Mouse (Mus musculus) heart, embryonic 13.5 days (tissue): ENCODE results near the gene Rtel1. TPM values are rescaled to one million over a fixed set of nuclear protein-coding genes. Genes with fewer than 3 reads are reported as not detected.

Experiments
- ATAC-seq: fragments of 200-750 bp; cut with Nextera tagmentation; 2 replicates; pipeline ENCODE4 v1.8.0; 2017; ENCODE audit warnings: moderate TSS enrichment; ENCODE audit not compliant: insufficient number of reproducible peaks, low FRiP score, low TSS enrichment; ENCODE audit errors: extremely low read depth
- H3K27ac ChIP-seq: fragments of 300-500 bp; sonication (generic); replicated peaks from 2 replicates; pipeline ENCODE4 v1.5.1; 2015; ENCODE audit warnings: moderate library complexity, mild to moderate bottlenecking, inconsistent platforms
- H3K27me3 ChIP-seq: fragments of 300-500 bp; sonication (generic); replicated peaks from 2 replicates; pipeline ENCODE4 v1.6.1; 2015; ENCODE audit warnings: mild to moderate bottlenecking, inconsistent platforms
- H3K36me3 ChIP-seq: fragments of 300-500 bp; sonication (generic); 2 replicates; pipeline ENCODE4 v1.6.1; 2015; ENCODE audit warnings: mild to moderate bottlenecking, inconsistent platforms
- H3K4me1 ChIP-seq: fragments of 300-500 bp; sonication (generic); 2 replicates; pipeline ENCODE4 v1.6.1; 2015; ENCODE audit warnings: inconsistent platforms
- H3K4me2 ChIP-seq: fragments of 300-500 bp; sonication (generic); 2 replicates; pipeline ENCODE4 v1.6.1; 2015; ENCODE audit warnings: inconsistent platforms, mild to moderate bottlenecking, moderate library complexity
- H3K4me3 ChIP-seq: fragments of 300-500 bp; sonication (generic); 2 replicates; pipeline ENCODE4 v1.5.1; 2015; ENCODE audit warnings: moderate library complexity, mild to moderate bottlenecking, inconsistent platforms
- H3K9ac ChIP-seq: fragments of 300-500 bp; sonication (generic); 2 replicates; pipeline ENCODE4 v1.6.1; 2015; ENCODE audit warnings: inconsistent platforms, mild to moderate bottlenecking, moderate library complexity
- H3K9me3 ChIP-seq: fragments of 300-500 bp; sonication (generic); 2 replicates; pipeline ENCODE4 v1.6.1; 2016; ENCODE audit warnings: inconsistent platforms
- WGBS: fragments of 180-500 bp; shearing (Covaris S2); methylation state at CpG from one replicate; pipeline ENCODE4 v1.1.7; 2015; ENCODE audit warnings: mixed read lengths; 5-methylcytosine and 5-hydroxymethylcytosine counted together
- polyA plus RNA-seq: library from polyadenylated mRNA; unstranded; fragments of >200 nt; fragmentation: Nextera tagmentation; extraction: Ambion mirVana; gene quantifications from 2 replicates; pipeline ENCODE4 v1.2.1, GENCODE M21; 2015

Gene Rtel1
- polyA plus RNA-seq, 1 experiment from 2014 or later: 26.5 TPM

- ATAC-seq: no peak
- peaks cover 10% of the 10 kb centered on the region for H3K36me3 ChIP-seq
- H3K27ac ChIP-seq: no peak overlapping the region
- peaks cover 22% of the 10 kb centered on the region for H3K4me1 ChIP-seq
- no peaks in the 10 kb centered on the region for H3K9me3 ChIP-seq
- no peak overlapping the region for H3K9ac ChIP-seq
- no peaks in the 10 kb centered on the region for H3K27me3 ChIP-seq
- H3K4me3 ChIP-seq: no peak overlapping the region
- no peak overlapping the region for H3K4me2 ChIP-seq
- WGBS: 65% methylated on average over 1 of the region's 1 CpGs
These were observed 28.6 kb upstream of the Rtel1 start for GRCm38 (mm10) chr2:181290937-181291336.

DNA sequence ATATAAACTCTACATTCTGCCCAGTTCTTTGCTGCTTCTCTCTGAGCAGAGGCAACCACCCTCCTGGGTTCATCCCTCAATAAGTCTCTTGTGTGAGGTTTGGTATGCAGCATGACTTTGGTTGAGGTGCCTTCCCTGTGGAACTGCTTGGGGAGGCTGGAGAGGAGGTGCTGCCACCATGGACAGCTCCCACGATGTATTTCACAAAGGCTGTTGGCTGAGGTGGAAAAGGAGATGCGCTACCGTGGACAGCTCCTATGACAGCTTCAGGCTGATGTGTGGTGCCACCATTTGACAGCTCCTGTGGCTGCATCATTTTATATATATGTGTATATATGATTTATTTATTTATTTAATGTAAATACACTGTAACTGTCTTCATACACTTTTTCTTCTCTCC is 17.5 kb upstream of the Rtel1 start:
- Histone ChIP-seq H3K27me3 (peaks cover 25% of the 10 kb centered on the region), H3K4me3 (no peak overlapping the region), H3K9ac (no peak overlapping the region), H3K9me3 (peaks cover 6% of the 10 kb centered on the region; the same call in 1 of the 2 replicates), H3K4me1 (no peaks in the 10 kb centered on the region), H3K27ac (no peak overlapping the region), H3K4me2 (no peak overlapping the region), H3K36me3 (peaks cover 26% of the 10 kb centered on the region)
- ATAC-seq: no peak
- 17% methylated on average over 3 of the region's 3 CpGs for WGBS

- no peak overlapping the region for H3K4me2 ChIP-seq
- peaks cover 6% of the 10 kb centered on the region; the same call in 1 of the 2 replicates for H3K9me3 ChIP-seq
- WGBS: 77% methylated on average over 1 of the region's 1 CpGs
- ATAC-seq: no peak
- peaks cover 52% of the 10 kb centered on the region for H3K27me3 ChIP-seq
- no peaks in the 10 kb centered on the region for H3K4me1 ChIP-seq
- H3K27ac ChIP-seq: no peak overlapping the region
- H3K4me3 ChIP-seq: no peak overlapping the region
- peaks cover 25% of the 10 kb centered on the region for H3K36me3 ChIP-seq
- H3K9ac ChIP-seq: no peak overlapping the region
These were observed 14.6 kb upstream of the Rtel1 start for GRCm38 (mm10) chr2:181304944-181305343.

GRCm38 (mm10) chr2:181307144-181307804 is 12.3 kb upstream of the Rtel1 start:
- H3K27ac ChIP-seq: no peak overlapping the region
- H3K9ac ChIP-seq: no peak overlapping the region
- WGBS: 10% methylated on average over 30 of the region's 30 CpGs
- H3K4me2 ChIP-seq: 0 out of 2 replicates have a peak overlapping the region, but pooled peaks have one; percentile 2
- no peaks in the 10 kb centered on the region for H3K9me3 ChIP-seq
- peak overlapping the region; percentile 15; the same call in 1 of the 2 replicates for H3K4me3 ChIP-seq
- no peaks in the 10 kb centered on the region for H3K4me1 ChIP-seq
- peaks cover 4% of the 10 kb centered on the region; the same call in 1 of the 2 replicates for H3K36me3 ChIP-seq
- peaks cover 73% of the 10 kb centered on the region for H3K27me3 ChIP-seq
- no peak for ATAC-seq

DNA sequence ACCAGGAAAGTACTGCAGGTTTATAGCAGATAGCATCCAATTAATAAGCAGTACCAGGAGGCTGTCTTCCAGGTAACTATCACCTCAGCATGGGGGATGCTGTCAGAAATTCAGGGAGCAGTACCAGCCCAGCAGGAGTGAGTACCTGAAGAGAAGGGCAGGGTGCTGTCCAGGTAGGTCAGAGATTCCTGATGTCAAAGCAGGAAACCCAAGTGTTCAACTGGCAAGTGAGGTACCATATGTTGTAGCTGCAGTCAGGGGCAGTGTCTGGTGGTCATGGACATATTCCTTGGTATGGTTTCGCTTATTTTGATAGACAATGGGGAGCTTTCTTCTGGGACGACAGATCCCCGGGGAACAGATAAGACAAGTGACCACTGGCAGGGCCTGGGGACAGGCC is 7.1 kb upstream of the Rtel1 start:
- H3K4me1 ChIP-seq: peaks cover 7% of the 10 kb centered on the region; the same call in 1 of the 2 replicates
- H3K4me2 ChIP-seq: no peak overlapping the region
- H3K9ac ChIP-seq: no peak overlapping the region
- H3K27ac ChIP-seq: no peak overlapping the region
- no peak overlapping the region for H3K4me3 ChIP-seq
- H3K9me3 ChIP-seq: no peaks in the 10 kb centered on the region
- no peaks in the 10 kb centered on the region for H3K36me3 ChIP-seq
- 62% methylated on average over 3 of the region's 3 CpGs for WGBS
- no peak for ATAC-seq
- peaks cover 95% of the 10 kb centered on the region for H3K27me3 ChIP-seq

GRCm38 (mm10) chr2:181313006-181313343 is 6.6 kb upstream of the Rtel1 start:
- Histone ChIP-seq H3K27me3 (peaks cover 90% of the 10 kb centered on the region), H3K36me3 (no peaks in the 10 kb centered on the region), H3K9ac (no peak overlapping the region), H3K4me1 (peaks cover 7% of the 10 kb centered on the region; the same call in 1 of the 2 replicates), H3K4me2 (no peak overlapping the region), H3K27ac (no peak overlapping the region), H3K4me3 (no peak overlapping the region), H3K9me3 (no peaks in the 10 kb centered on the region)
- WGBS: 11% methylated on average over 5 of the region's 5 CpGs
- ATAC-seq: no peak

- peaks cover 7% of the 10 kb centered on the region; the same call in 1 of the 2 replicates for H3K4me1 ChIP-seq
- no peak; the same call in 1 of the 2 replicates for ATAC-seq
- no peaks in the 10 kb centered on the region for H3K36me3 ChIP-seq
- H3K4me3 ChIP-seq: peak overlapping the region; percentile 24
- H3K9ac ChIP-seq: no peak overlapping the region
- no peak overlapping the region for H3K27ac ChIP-seq
- 5% methylated on average over 35 of the region's 35 CpGs for WGBS
- peak overlapping the region; percentile 56 for H3K4me2 ChIP-seq
- no peaks in the 10 kb centered on the region for H3K9me3 ChIP-seq
- peaks cover 89% of the 10 kb centered on the region for H3K27me3 ChIP-seq
These were observed 6.0 kb upstream of the Rtel1 start for GRCm38 (mm10) chr2:181313344-181314079.

GRCm38 (mm10) chr2:181314080-181314810 is 5.3 kb upstream of the Rtel1 start, which contains the start of gene Stmn3:
TSS of gene Stmn3 (minus strand) at chr2:181314500.
- H3K4me2 ChIP-seq: peak within 1 kb of the TSS; percentile 56
- ATAC-seq: no peak
- peaks cover 12% of the 10 kb centered on the region for H3K4me1 ChIP-seq
- peak within 1 kb of the TSS; percentile 24 for H3K4me3 ChIP-seq
- H3K9ac ChIP-seq: no peak within 1 kb of the TSS
- no peak within 1 kb of the TSS for H3K27ac ChIP-seq
- H3K27me3 ChIP-seq: peaks cover 82% of the 10 kb centered on the region
- no peaks in the 10 kb centered on the region for H3K36me3 ChIP-seq
- H3K9me3 ChIP-seq: no peaks in the 10 kb centered on the region
- 6% methylated on average over 19 of the region's 23 CpGs for WGBS

DNA sequence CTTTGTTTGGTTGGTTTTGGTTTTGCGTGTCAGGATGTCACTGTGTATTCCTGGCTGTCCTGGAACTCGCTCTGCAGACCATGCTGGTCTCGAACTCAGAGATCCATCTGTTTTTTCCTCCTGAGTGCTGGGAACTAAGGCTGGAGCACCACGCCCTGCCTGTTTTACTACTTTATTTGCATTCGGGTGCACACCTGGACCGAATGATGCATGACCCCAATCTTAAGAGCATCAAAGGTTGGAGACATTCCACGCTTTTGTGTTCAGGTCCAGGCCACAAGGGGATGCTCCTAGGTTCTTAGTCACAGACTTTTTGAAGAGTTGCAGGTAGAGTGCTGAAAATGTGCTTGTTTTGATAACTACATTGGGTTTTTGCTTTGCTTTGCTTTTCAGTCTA is 562 bp downstream of the Rtel1 start:
- Histone ChIP-seq H3K27ac (peak overlapping the region; percentile 76), H3K36me3 (peaks cover 38% of the 10 kb centered on the region), H3K9ac (peak overlapping the region; percentile 84), H3K4me3 (peak overlapping the region; percentile 61), H3K9me3 (no peaks in the 10 kb centered on the region), H3K4me1 (peaks cover 15% of the 10 kb centered on the region), H3K27me3 (peaks cover 28% of the 10 kb centered on the region), H3K4me2 (peak overlapping the region; percentile 87)
- no peak for ATAC-seq
- 11% methylated on average over 7 of the region's 7 CpGs for WGBS

DNA sequence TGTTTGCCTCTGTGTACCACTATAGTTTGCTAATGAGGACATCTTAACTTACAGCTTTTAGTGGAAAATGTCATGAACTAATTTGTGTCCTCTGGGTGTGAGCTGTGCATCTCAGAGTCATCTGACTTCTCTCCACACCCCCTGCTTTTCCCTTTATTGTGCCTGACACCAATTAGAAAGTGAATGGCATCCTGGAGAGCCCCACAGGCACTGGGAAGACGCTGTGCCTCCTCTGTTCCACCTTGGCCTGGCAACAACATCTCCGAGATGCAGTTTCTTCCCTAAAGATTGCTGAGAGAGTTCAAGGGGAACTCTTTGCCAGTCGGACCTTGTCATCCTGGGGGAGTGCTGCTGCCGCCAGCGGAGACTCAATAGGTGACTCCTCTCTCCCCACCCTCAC is 2.6 kb downstream of the Rtel1 start:
- H3K4me2 ChIP-seq: no peak overlapping the region
- WGBS: 78% methylated on average over 5 of the region's 5 CpGs
- H3K4me3 ChIP-seq: no peak overlapping the region
- H3K27ac ChIP-seq: no peak overlapping the region
- peaks cover 15% of the 10 kb centered on the region for H3K4me1 ChIP-seq
- no peak for ATAC-seq
- no peak overlapping the region for H3K9ac ChIP-seq
- peaks cover 59% of the 10 kb centered on the region for H3K36me3 ChIP-seq
- H3K9me3 ChIP-seq: no peaks in the 10 kb centered on the region
- H3K27me3 ChIP-seq: peaks cover 8% of the 10 kb centered on the region

DNA sequence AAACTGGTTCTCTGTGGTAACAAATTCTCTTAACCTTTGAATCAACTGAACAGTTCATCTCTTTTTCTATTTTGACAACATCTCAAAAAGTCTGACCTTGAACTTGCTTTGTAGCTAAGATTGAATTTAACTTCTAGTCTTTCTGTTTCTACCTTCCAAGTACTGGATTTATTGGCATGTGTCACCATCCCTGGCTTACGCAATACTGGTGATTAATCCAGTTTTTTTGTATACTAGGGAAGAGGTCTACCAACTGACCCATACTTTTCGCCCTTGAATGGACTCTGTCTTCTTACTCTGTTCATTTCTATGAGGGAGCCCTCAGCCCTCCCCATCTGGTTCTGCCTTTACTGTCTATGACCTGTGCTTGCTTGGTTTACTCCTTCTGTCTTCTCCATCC is 6.6 kb downstream of the Rtel1 start:
- H3K4me2 ChIP-seq: no peak overlapping the region
- peaks cover 94% of the 10 kb centered on the region for H3K36me3 ChIP-seq
- H3K4me1 ChIP-seq: peaks cover 6% of the 10 kb centered on the region
- H3K4me3 ChIP-seq: no peak overlapping the region
- ATAC-seq: no peak
- 84% methylated on average over 2 of the region's 2 CpGs for WGBS
- no peak overlapping the region for H3K9ac ChIP-seq
- no peak overlapping the region for H3K27ac ChIP-seq
- H3K27me3 ChIP-seq: no peaks in the 10 kb centered on the region
- no peaks in the 10 kb centered on the region for H3K9me3 ChIP-seq
